Mouse (Mus musculus) liver, embryonic 16.5 days (tissue): ENCODE measurements around the gene Egf. TPM values are rescaled to one million over a fixed set of nuclear protein-coding genes. Genes with fewer than 3 reads are reported as not detected.

ENCODE experiments used
- ATAC-seq: fragments of 200-750 bp; cut with Nextera tagmentation; 2 replicates; pipeline ENCODE4 v1.8.0; 2017; ENCODE audit warnings: low read depth, mild to moderate bottlenecking, moderate number of reproducible peaks, moderate library complexity
- H3K27ac ChIP-seq: fragments of 300-500 bp; sonication (generic); 2 replicates; pipeline ENCODE4 v1.5.1; 2014; ENCODE audit warnings: mild to moderate bottlenecking, low read length
- H3K27me3 ChIP-seq: fragments of 300-500 bp; sonication (generic); 2 replicates; pipeline ENCODE4 v1.6.1; 2014; ENCODE audit warnings: low read depth, low read length, mixed read lengths; ENCODE audit not compliant: control insufficient read depth, insufficient read depth
- H3K36me3 ChIP-seq: fragments of 300-500 bp; sonication (generic); 2 replicates; pipeline ENCODE4 v1.6.1; 2014; ENCODE audit warnings: mild to moderate bottlenecking; ENCODE audit not compliant: control insufficient read depth, insufficient read depth
- H3K4me1 ChIP-seq: fragments of 300-500 bp; sonication (generic); 2 replicates; pipeline ENCODE4 v1.6.1; 2014; ENCODE audit warnings: low read depth, low read length, mixed read lengths; ENCODE audit not compliant: control insufficient read depth
- H3K4me2 ChIP-seq: fragments of 300-500 bp; sonication (generic); 2 replicates; pipeline ENCODE4 v1.6.1; 2014; ENCODE audit warnings: low read depth, low read length, mixed read lengths
- H3K4me3 ChIP-seq: fragments of 300-500 bp; sonication (generic); 2 replicates; pipeline ENCODE4 v1.5.1; 2014; ENCODE audit warnings: low read depth, mild to moderate bottlenecking, low read length
- H3K9ac ChIP-seq: fragments of 300-500 bp; sonication (generic); 2 replicates; pipeline ENCODE4 v1.6.1; 2014; ENCODE audit warnings: low read depth, low read length
- H3K9me3 ChIP-seq: fragments of 300-500 bp; sonication (generic); replicated peaks from 2 replicates; pipeline ENCODE4 v1.6.1; 2016; ENCODE audit warnings: low read length; ENCODE audit not compliant: control insufficient read depth
- WGBS: fragments of 180-500 bp; shearing (Covaris S2); extraction: QIAGEN DNeasy Blood & Tissue Kit; methylation state at CpG from one replicate; pipeline ENCODE4 v1.1.7; 2014; ENCODE audit not compliant: insufficient replicate concordance; 5-methylcytosine and 5-hydroxymethylcytosine counted together
- polyA plus RNA-seq: library from polyadenylated mRNA; unstranded; fragments of >200 nt; fragmentation: Nextera tagmentation; extraction: Ambion mirVana; gene quantifications from 2 replicates; pipeline ENCODE4 v1.2.1, GENCODE M21; 2015

Gene Egf
- polyA plus RNA-seq, 1 experiment from 2014 or later = 0.28 TPM

GRCm38 (mm10) chr3:129681841-129682240 lies 73.3 kb downstream of the Egf start:
- 49% methylated on average over 4 of the region's 4 CpGs for WGBS
- Histone ChIP-seq H3K9ac (no peak overlapping the region), H3K4me3 (no peak overlapping the region), H3K4me2 (no peak overlapping the region), H3K4me1 (no peaks in the 10 kb centered on the region), H3K9me3 (no peaks in the 10 kb centered on the region), H3K36me3 (no peaks in the 10 kb centered on the region), H3K27me3 (no peaks in the 10 kb centered on the region), H3K27ac (no peak overlapping the region)
- peak; percentile 75 for ATAC-seq

- no peaks in the 10 kb centered on the region for H3K36me3 ChIP-seq
- H3K4me2 ChIP-seq = no peak overlapping the region
- H3K4me3 ChIP-seq = no peak overlapping the region
- no peaks in the 10 kb centered on the region for H3K27me3 ChIP-seq
- ATAC-seq = no peak
- no peaks in the 10 kb centered on the region for H3K9me3 ChIP-seq
- no peak overlapping the region for H3K27ac ChIP-seq
- H3K4me1 ChIP-seq = no peaks in the 10 kb centered on the region
- 67% methylated on average over 5 of the region's 5 CpGs for WGBS
- H3K9ac ChIP-seq = no peak overlapping the region
These were observed 74.9 kb downstream of the Egf start for GRCm38 (mm10) chr3:129680258-129680657.

GRCm38 (mm10) chr3:129675923-129676322 lies 79.2 kb downstream of the Egf start:
- H3K4me1 ChIP-seq = no peaks in the 10 kb centered on the region
- H3K27ac ChIP-seq = no peak overlapping the region
- H3K4me2 ChIP-seq = no peak overlapping the region
- no peaks in the 10 kb centered on the region for H3K36me3 ChIP-seq
- no peak overlapping the region for H3K4me3 ChIP-seq
- H3K9me3 ChIP-seq = no peaks in the 10 kb centered on the region
- no peaks in the 10 kb centered on the region for H3K27me3 ChIP-seq
- no peak for ATAC-seq
- WGBS = 76% methylated on average over 7 of the region's 7 CpGs
- H3K9ac ChIP-seq = no peak overlapping the region

- no peak overlapping the region for H3K4me3 ChIP-seq
- H3K36me3 ChIP-seq = no peaks in the 10 kb centered on the region
- no peak for ATAC-seq
- no peak overlapping the region for H3K4me2 ChIP-seq
- H3K27me3 ChIP-seq = no peaks in the 10 kb centered on the region
- H3K4me1 ChIP-seq = no peaks in the 10 kb centered on the region
- H3K9me3 ChIP-seq = no peaks in the 10 kb centered on the region
- 48% methylated on average over 2 of the region's 2 CpGs for WGBS
- H3K9ac ChIP-seq = no peak overlapping the region
- H3K27ac ChIP-seq = no peak overlapping the region
These were observed 91.2 kb downstream of the Egf start for GRCm38 (mm10) chr3:129663906-129664305.

- 44% methylated on average over 7 of the region's 7 CpGs for WGBS
- H3K36me3 ChIP-seq = no peaks in the 10 kb centered on the region
- no peak overlapping the region for H3K4me2 ChIP-seq
- H3K4me1 ChIP-seq = no peaks in the 10 kb centered on the region
- no peak overlapping the region for H3K27ac ChIP-seq
- ATAC-seq = 0 out of 2 replicates have a peak, but pooled peaks have one; percentile 51
- H3K9ac ChIP-seq = no peak overlapping the region
- no peak overlapping the region for H3K4me3 ChIP-seq
- H3K9me3 ChIP-seq = no peaks in the 10 kb centered on the region
- H3K27me3 ChIP-seq = no peaks in the 10 kb centered on the region
These were observed 96.3 kb downstream of the Egf start for GRCm38 (mm10) chr3:129658776-129659175.

- Histone ChIP-seq H3K27ac (no peak overlapping the region), H3K36me3 (no peaks in the 10 kb centered on the region), H3K4me1 (no peaks in the 10 kb centered on the region), H3K9ac (no peak overlapping the region), H3K4me2 (no peak overlapping the region), H3K4me3 (no peak overlapping the region), H3K27me3 (no peaks in the 10 kb centered on the region), H3K9me3 (no peaks in the 10 kb centered on the region)
- WGBS = 50% methylated on average over 11 of the region's 11 CpGs
- ATAC-seq = no peak
These were observed 97.3 kb downstream of the Egf start for GRCm38 (mm10) chr3:129657775-129658174.

- Histone ChIP-seq H3K36me3 (no peaks in the 10 kb centered on the region), H3K4me3 (no peak overlapping the region), H3K27ac (no peak overlapping the region), H3K4me2 (no peak overlapping the region), H3K9ac (no peak overlapping the region), H3K9me3 (no peaks in the 10 kb centered on the region), H3K27me3 (no peaks in the 10 kb centered on the region), H3K4me1 (no peaks in the 10 kb centered on the region)
- WGBS = 75% methylated on average over 9 of the region's 9 CpGs
- no peak for ATAC-seq
These were observed 97.9 kb downstream of the Egf start for GRCm38 (mm10) chr3:129657222-129657621.

GRCm38 (mm10) chr3:129656540-129656939 lies 98.6 kb downstream of the Egf start:
- Histone ChIP-seq H3K4me3 (no peak overlapping the region), H3K27ac (no peak overlapping the region), H3K36me3 (no peaks in the 10 kb centered on the region), H3K4me2 (no peak overlapping the region), H3K9me3 (no peaks in the 10 kb centered on the region), H3K4me1 (no peaks in the 10 kb centered on the region), H3K9ac (no peak overlapping the region), H3K27me3 (no peaks in the 10 kb centered on the region)
- 55% methylated on average over 4 of the region's 4 CpGs for WGBS
- ATAC-seq = no peak

GRCm38 (mm10) chr3:129652476-129652875 lies 102.6 kb downstream of the Egf start:
- Histone ChIP-seq H3K4me1 (no peaks in the 10 kb centered on the region), H3K4me2 (no peak overlapping the region), H3K9ac (no peak overlapping the region), H3K27ac (no peak overlapping the region), H3K36me3 (no peaks in the 10 kb centered on the region), H3K4me3 (no peak overlapping the region), H3K27me3 (no peaks in the 10 kb centered on the region), H3K9me3 (no peaks in the 10 kb centered on the region)
- no peak for ATAC-seq
- WGBS = 60% methylated on average over 4 of the region's 4 CpGs
